Mouse (Mus musculus) G1E (cell line): ENCODE measurements around the gene Fcer2a.

ENCODE experiments used
- GATA1 ChIP-seq: IDR thresholded peaks from 2 replicates; pipeline ENCODE4 v1.6.1; 2012; ENCODE audit warnings: borderline replicate concordance, low read length, inconsistent platforms, mixed read lengths
- TAL1 ChIP-seq: conservative IDR thresholded peaks from 2 replicates; pipeline ENCODE4 v1.6.1; 2012; ENCODE audit warnings: low read depth, low read length, inconsistent platforms, mixed read lengths

DNA sequence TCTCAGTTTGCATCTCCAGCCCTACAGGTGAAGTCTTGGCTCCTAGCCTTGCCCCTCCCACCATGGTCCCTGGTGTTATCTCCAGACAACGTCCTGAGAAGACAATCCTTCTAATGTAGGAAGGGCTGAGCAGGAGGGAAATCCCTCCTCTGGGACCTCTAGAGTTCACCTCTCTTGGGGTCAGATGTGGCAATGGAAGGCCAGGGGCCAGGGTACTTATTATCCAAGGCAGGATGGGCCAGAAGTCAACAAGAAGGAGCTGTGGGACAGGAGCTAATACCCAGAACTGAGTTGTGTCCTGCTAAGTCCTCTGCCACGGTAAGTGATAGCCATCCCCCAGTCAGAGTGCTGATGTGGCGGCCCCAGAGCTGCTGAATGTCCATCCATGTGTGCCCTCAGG lies 38.4 kb downstream of the Fcer2a start, which contains the start of gene Retn:
- no peak for TF ChIP-seq GATA1
- no peak for TF ChIP-seq TAL1
